Mouse (Mus musculus) kidney, adult 18-20 months (tissue): ENCODE measurements around the gene Actn1.

Experiments
- DNase-seq: peaks from one replicate; pipeline ENCODE4 v3.0.0; 2021

The Actn1 gene

GRCm38 (mm10) chr12:80226101-80226500 lies 34.1 kb downstream of the Actn1 start:
- DNase-seq = no peak

GRCm38 (mm10) chr12:80224241-80224731 lies 35.9 kb downstream of the Actn1 start:
- DNase-seq = no peak

DNA sequence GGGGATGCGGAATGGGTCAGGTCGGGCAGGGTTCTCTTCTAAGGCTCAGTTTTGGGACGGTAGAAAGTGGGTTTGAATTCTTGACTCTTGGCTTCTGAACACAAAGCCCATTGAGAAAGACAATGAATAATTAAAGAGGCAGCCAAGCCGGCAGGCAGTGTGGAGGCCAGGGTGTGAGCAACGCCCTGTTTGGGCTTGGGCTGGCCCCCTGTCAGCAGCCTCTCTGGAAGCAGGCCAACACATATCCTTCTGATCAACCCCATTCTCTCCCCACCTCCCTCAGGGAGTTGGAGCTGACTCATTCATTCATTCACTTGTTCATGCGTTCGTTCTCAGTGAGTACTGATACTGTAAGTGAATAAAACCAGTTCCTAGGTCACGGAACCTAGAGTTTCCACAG lies 36.7 kb downstream of the Actn1 start:
- DNase-seq = no peak

GRCm38 (mm10) chr12:80222473-80222872 lies 37.7 kb downstream of the Actn1 start:
- no peak for DNase-seq

DNA sequence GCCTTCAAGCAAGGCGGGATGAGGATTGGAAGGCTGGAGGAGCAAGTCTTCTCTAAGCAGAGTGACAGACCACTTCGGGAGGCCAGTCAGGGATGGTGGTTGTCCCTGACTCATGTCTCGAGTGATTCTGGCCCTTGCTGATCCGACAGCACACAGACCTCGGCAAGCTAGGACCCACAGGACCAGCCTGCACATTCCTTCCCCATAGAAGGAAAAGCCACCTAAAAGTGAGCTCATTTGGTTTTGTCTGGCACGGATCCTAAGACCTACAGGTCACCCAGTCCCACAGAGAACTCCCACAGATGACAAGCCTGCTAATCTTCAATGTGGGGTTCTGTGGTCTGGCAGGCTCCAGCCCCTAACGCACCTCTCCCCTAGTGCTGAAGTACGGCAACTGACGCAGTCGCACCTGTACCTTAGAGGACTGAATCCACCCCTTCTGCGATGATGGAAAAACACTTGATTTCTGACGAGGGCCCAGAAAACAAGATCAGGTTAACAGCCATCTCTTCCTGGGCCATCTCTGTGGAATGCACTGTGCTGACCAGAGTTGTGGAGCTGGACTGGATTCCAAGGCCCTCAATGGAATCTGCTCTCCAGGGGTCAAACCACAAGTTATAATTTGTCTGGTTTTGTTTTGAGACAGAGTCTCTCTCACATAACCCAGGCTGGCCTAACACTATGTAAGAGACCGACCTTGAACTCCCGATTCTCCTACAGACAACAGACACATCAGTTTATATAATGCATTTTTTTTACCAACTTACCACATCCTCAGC lies 39.7 kb downstream of the Actn1 start:
- DNase-seq = no peak

GRCm38 (mm10) chr12:80218784-80219183 lies 41.4 kb downstream of the Actn1 start:
- DNase-seq = no peak

GRCm38 (mm10) chr12:80218045-80218611 lies 42.0 kb downstream of the Actn1 start:
- no peak for DNase-seq

DNA sequence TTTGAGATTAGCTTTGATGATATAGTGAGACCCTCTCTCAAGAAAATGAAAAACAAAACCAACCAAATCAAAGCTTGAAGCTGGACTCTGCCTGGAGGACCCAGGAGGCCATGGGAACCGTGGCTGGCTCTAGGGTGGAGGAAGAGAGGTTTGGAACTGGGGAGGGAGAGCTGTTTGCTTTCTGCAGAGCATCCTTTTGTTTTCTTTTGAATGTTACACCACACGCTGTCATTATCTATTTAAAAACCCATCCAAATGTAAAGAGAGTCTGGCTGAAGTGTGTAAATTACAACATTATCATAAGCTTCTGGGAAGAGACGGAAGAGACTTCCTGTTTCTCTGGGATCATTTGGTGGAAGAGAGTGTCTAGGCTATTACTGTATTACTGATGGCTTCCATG lies 43.1 kb downstream of the Actn1 start:
- no peak for DNase-seq

DNA sequence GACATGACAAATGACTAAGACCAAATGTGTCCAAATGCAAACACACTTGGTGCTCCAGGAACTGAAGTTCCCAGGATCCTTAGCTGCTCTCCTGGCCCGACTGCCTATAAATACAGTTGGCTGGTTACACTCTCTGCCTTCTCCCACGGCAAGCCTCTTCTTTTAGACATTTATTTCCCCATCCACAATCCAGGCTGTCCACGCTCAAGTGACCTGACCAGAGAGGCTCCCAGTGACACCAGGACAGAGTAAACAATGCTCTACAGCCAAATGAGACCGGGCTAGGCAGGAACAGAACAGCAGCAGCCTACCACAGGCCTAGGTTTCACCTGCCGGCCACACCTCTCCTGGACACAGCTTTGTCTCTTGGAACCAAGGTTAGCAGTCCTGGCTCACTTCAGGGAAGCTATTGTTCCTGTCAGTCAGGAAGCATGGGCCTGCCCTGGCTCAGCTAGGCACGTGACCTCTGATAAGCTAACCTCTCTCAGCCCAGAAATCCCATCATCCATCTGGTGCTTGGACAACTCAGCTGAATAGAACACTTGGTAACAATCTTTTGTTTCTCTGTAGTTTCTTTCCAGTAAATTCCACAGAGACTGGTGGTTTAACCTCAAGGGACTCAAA lies 43.8 kb downstream of the Actn1 start:
- peak; percentile 57 for DNase-seq

GRCm38 (mm10) chr12:80213810-80214209 lies 46.4 kb downstream of the Actn1 start:
- DNase-seq = no peak

DNA sequence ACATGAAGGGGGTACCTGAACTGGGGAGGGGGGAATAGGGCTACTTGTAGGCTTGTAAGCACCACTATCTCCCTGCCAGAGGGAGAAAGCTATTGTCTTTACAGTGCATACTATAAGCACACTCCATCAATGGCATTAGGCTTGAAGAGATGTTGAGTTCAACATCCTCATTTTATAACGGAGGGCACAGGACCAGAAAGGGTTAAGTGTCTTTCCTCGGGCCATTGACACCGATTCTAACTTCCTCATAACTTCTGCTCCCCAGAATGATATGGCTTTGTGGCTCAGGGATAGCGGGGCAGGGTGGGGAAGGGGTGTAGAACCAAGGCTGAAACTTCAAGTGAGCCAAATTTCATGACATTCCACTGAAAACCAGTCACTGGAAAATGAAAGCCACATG lies 46.9 kb downstream of the Actn1 start:
- DNase-seq = no peak

GRCm38 (mm10) chr12:80210791-80211612 lies 49.2 kb downstream of the Actn1 start:
- DNase-seq = no peak

GRCm38 (mm10) chr12:80209914-80210313 lies 50.3 kb downstream of the Actn1 start:
- DNase-seq = no peak

DNA sequence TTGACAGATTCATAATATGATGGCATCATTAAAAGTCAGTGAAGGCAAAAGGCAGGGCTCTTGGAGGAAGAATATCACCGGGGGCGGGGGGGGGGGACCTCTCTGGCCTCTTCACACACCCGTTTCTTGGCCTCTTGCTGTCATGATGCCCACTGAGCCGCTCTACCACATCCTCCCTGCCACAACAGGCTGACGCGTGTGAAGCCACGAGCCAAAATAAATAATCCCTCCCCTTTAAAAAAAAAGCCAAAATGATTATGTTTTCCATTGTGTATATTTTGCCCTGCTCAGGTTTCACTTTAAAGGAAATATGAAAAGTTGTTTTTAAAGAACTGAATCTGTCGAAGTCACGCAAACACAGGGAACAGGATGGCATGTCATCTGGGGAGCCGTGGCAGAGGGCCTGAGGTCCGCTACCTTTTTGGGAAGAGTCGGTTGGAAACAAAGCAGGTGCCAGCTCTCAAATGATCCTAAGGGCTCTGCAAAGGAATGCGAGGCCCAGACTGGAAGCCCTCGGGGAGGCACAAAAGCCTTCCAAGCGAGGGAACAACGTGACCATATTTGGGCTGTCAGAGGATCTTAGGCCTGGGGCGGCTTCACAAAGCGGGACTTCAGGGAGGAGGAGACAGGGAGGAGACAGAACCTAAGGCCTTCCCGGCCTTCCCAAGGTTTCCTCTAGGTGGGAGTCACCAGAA lies 51.9 kb downstream of the Actn1 start:
- DNase-seq = no peak

DNA sequence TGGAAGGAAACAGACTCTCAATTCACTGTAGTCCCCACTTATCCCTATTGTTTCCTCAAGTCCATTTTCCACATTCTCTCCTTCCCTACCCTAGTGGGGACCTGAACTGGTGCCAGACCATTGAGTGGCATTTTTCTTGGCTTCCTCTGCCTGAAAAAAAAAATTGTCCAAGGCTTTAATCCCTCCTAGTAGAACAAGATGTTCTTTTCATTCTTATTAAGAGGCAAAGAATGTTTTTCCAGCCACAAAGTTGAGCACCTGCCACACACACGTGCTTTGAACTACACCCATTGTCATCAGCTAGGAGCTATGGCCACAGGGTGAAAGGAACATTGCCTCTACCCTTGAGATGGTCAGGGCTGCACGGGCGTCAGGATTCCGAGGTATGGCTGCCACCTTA lies 56.9 kb downstream of the Actn1 start:
- DNase-seq = no peak

DNA sequence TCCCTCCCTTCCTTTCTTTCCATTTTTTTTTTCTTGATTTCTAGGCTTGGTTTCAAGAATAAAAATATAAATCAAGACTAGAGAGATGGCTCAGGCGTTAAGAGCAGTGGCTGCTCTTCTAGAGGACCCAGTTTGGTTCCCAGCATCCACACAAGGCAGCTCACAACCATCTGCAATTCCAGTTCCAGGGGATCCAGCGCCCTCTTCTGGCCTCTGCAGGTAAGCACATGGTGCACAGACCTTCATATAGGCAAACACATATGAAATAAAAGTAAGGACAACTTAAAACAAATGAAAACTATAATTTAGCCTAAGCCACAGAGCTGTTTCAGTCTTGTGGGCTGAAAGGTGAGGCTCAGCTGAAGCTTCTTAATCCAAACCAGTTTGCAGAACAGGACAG lies 60.4 kb downstream of the Actn1 start:
- DNase-seq = no peak

DNA sequence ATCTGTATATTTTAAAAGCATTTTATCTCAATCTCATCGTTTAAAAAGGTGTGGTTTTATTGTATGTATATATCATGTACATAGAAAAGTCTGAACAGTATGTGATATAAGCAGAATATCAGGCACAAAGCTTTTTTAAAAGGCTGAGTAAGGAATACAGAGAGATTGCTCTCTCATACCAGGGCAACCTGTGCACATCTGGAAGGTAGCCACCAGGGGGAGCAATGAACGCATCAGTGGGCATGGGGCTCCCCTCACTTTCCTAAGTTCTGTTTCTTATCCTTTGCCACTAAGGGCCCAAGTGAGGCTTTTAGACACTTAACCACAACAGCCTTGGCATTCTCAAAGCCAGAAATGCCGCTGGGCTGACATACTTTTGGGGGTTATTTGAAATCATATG lies 61.7 kb downstream of the Actn1 start:
- peak; percentile 68 for DNase-seq

DNA sequence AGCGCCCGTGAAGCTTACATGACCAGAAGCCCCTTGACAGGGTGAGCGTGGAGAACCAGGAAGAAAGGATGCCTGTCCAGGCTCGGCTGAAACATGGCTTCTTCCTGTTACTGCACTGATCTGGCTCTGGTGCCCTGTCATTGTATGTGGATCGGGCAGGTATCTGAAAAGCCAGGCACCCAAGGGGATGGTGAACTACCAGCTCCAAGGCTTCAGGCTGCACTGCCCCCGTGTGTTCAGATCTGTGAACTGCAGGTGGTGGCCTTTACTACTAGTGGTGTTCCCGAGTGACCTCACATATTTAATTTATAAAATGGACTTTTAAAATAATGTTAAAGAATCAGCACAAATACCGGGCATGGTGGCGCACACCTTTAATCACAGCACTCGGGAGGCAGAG lies 62.8 kb downstream of the Actn1 start:
- peak; percentile 64 for DNase-seq

DNA sequence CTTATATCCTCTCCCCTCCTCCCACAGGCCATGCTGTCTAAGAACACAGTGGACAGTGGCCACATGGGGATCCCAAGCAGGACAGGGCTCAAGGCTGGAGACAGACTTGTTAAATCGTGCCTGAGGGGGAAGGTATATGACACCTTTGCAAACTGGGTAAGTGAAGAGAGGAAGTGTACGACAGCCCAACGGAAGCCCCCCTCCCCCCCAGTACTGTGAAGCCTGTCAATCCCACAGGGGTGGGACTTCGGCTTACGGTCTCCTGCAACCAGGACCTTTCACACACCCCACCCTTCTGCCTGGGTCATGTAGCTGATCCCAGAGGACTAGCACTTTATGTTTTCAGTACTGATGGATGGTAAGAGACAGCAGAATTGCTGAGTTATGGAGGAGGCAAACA lies 68.4 kb downstream of the Actn1 start:
- no peak for DNase-seq

- DNase-seq = no peak
Observed at GRCm38 (mm10) chr12:80191371-80191770, 68.8 kb downstream of the Actn1 start.

- DNase-seq = no peak
Observed at GRCm38 (mm10) chr12:80190915-80191314, 69.3 kb downstream of the Actn1 start.

DNA sequence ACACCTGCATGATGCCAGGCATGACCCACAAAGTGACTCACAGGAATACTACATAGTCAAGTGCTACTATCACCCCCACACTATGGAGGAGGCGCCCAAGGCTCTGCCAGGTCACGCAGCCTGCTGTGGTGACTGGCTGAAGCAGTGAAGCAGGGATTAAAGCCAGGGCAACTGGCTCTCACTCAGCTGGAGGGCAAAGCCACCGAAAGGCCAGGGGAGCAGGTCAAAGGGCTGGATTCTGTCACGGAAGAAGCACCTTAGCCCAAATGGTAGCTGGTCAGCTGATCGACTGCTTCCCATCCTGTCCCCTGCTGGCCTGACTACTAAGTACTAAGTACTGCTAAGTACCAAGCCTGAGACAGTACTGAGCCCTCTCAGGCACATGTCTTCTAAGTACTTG lies 76.1 kb downstream of the Actn1 start:
- peak; percentile 31 for DNase-seq

DNA sequence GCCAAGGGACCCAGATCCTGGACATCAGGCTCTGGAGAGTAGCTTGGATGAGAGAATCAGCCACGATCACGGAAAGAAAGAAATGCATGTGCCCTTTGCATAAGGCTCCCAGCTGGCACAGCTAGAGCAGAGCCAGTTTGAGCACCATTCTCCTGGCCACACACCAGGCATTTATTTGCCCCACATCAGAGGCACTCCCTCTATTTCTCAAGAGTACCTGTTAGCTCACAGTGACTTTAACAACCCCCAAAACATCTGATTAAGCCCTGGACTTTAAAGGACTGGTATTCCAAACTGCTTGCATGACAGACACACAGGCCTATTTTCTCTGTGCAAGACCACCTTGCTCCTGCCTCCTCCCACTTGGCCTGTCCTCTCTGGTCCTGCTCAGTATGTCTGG lies 78.3 kb downstream of the Actn1 start:
- DNase-seq = no peak
